Mouse (Mus musculus): ENCODE data around the gene Lrrn4cl. TPM values are rescaled to one million over a fixed set of nuclear protein-coding genes. Genes with fewer than 3 reads are reported as not detected.

The Lrrn4cl gene
- polyA plus RNA-seq, 1 experiment from 2014 or later: 1.6 TPM

Other genes with a start within 250 kb of the Lrrn4cl start
- gene Slc22a6, start 232.7 kb upstream of the Lrrn4cl start, polyA plus RNA-seq (2014; fragmentation: Illumina TruSeq; extraction: RNeasy Lipid Tissue Mini Kit (QIAGEN cat#74804); ENCODE audit: insufficient read depth, low read depth, low replicate concordance): not detected
- gene Chrm1, start 187.0 kb upstream of the Lrrn4cl start, polyA plus RNA-seq (2014; fragmentation: Illumina TruSeq; extraction: RNeasy Lipid Tissue Mini Kit (QIAGEN cat#74804); ENCODE audit: insufficient read depth, low read depth, low replicate concordance): 0.19 TPM
- gene Slc3a2, start 127.4 kb upstream of the Lrrn4cl start, polyA plus RNA-seq (2014; fragmentation: Illumina TruSeq; extraction: RNeasy Lipid Tissue Mini Kit (QIAGEN cat#74804); ENCODE audit: insufficient read depth, low read depth, low replicate concordance): 184 TPM
- 29.3 TPM for gene Wdr74, start 114.9 kb upstream of the Lrrn4cl start, polyA plus RNA-seq (2014; fragmentation: Illumina TruSeq; extraction: RNeasy Lipid Tissue Mini Kit (QIAGEN cat#74804); ENCODE audit: insufficient read depth, low read depth, low replicate concordance)
- gene 1700092M07Rik, start 110.0 kb upstream of the Lrrn4cl start, polyA plus RNA-seq (2014; fragmentation: Illumina TruSeq; extraction: RNeasy Lipid Tissue Mini Kit (QIAGEN cat#74804); ENCODE audit: insufficient read depth, low read depth, low replicate concordance): not detected
- gene Stx5a, start 109.4 kb upstream of the Lrrn4cl start, polyA plus RNA-seq (2014; fragmentation: Illumina TruSeq; extraction: RNeasy Lipid Tissue Mini Kit (QIAGEN cat#74804); ENCODE audit: insufficient read depth, low read depth, low replicate concordance): 52.5 TPM
- gene Nxf1, start 93.7 kb upstream of the Lrrn4cl start, polyA plus RNA-seq (2014; fragmentation: Illumina TruSeq; extraction: RNeasy Lipid Tissue Mini Kit (QIAGEN cat#74804); ENCODE audit: insufficient read depth, low read depth, low replicate concordance): 135 TPM
- 124 TPM for gene Tmem223, start 79.8 kb upstream of the Lrrn4cl start, polyA plus RNA-seq (2014; fragmentation: Illumina TruSeq; extraction: RNeasy Lipid Tissue Mini Kit (QIAGEN cat#74804); ENCODE audit: insufficient read depth, low read depth, low replicate concordance)
- gene Tmem179b, start 76.3 kb upstream of the Lrrn4cl start, polyA plus RNA-seq (2014; fragmentation: Illumina TruSeq; extraction: RNeasy Lipid Tissue Mini Kit (QIAGEN cat#74804); ENCODE audit: insufficient read depth, low read depth, low replicate concordance): 59.3 TPM
- 4.5 TPM for gene Taf6l, start 64.4 kb upstream of the Lrrn4cl start, polyA plus RNA-seq (2014; fragmentation: Illumina TruSeq; extraction: RNeasy Lipid Tissue Mini Kit (QIAGEN cat#74804); ENCODE audit: insufficient read depth, low read depth, low replicate concordance)
- gene Polr2g, start 52.2 kb upstream of the Lrrn4cl start, polyA plus RNA-seq (2014; fragmentation: Illumina TruSeq; extraction: RNeasy Lipid Tissue Mini Kit (QIAGEN cat#74804); ENCODE audit: insufficient read depth, low read depth, low replicate concordance): 97.1 TPM
- 1.6 TPM for gene Zbtb3, start 48.2 kb upstream of the Lrrn4cl start, polyA plus RNA-seq (2014; fragmentation: Illumina TruSeq; extraction: RNeasy Lipid Tissue Mini Kit (QIAGEN cat#74804); ENCODE audit: insufficient read depth, low read depth, low replicate concordance)
- 10.6 TPM for gene Ttc9c, start 31.4 kb upstream of the Lrrn4cl start, polyA plus RNA-seq (2014; fragmentation: Illumina TruSeq; extraction: RNeasy Lipid Tissue Mini Kit (QIAGEN cat#74804); ENCODE audit: insufficient read depth, low read depth, low replicate concordance)
- 37.3 TPM for gene Hnrnpul2, start 30.8 kb upstream of the Lrrn4cl start, polyA plus RNA-seq (2014; fragmentation: Illumina TruSeq; extraction: RNeasy Lipid Tissue Mini Kit (QIAGEN cat#74804); ENCODE audit: insufficient read depth, low read depth, low replicate concordance)
- not detected for gene AC129217.1, start 21.0 kb upstream of the Lrrn4cl start, polyA plus RNA-seq (2014; fragmentation: Illumina TruSeq; extraction: RNeasy Lipid Tissue Mini Kit (QIAGEN cat#74804); ENCODE audit: insufficient read depth, low read depth, low replicate concordance)
- 60.1 TPM for gene Bscl2, start 13.3 kb upstream of the Lrrn4cl start, polyA plus RNA-seq (2014; fragmentation: Illumina TruSeq; extraction: RNeasy Lipid Tissue Mini Kit (QIAGEN cat#74804); ENCODE audit: insufficient read depth, low read depth, low replicate concordance)
- gene Gng3, start 11.6 kb upstream of the Lrrn4cl start, polyA plus RNA-seq (2014; fragmentation: Illumina TruSeq; extraction: RNeasy Lipid Tissue Mini Kit (QIAGEN cat#74804); ENCODE audit: insufficient read depth, low read depth, low replicate concordance): not detected
- 167 TPM for gene Ubxn1, start 20.7 kb downstream of the Lrrn4cl start, polyA plus RNA-seq (2014; fragmentation: Illumina TruSeq; extraction: RNeasy Lipid Tissue Mini Kit (QIAGEN cat#74804); ENCODE audit: insufficient read depth, low read depth, low replicate concordance)
- gene Uqcc3, start 30.2 kb downstream of the Lrrn4cl start, polyA plus RNA-seq (2014; fragmentation: Illumina TruSeq; extraction: RNeasy Lipid Tissue Mini Kit (QIAGEN cat#74804); ENCODE audit: insufficient read depth, low read depth, low replicate concordance): 59.1 TPM
- gene Lbhd1, start 33.0 kb downstream of the Lrrn4cl start, polyA plus RNA-seq (2014; fragmentation: Illumina TruSeq; extraction: RNeasy Lipid Tissue Mini Kit (QIAGEN cat#74804); ENCODE audit: insufficient read depth, low read depth, low replicate concordance): 19.9 TPM
- gene Gm49403, start 33.2 kb downstream of the Lrrn4cl start, polyA plus RNA-seq (2014; fragmentation: Illumina TruSeq; extraction: RNeasy Lipid Tissue Mini Kit (QIAGEN cat#74804); ENCODE audit: insufficient read depth, low read depth, low replicate concordance): not detected
- 54.1 TPM for gene 1810009A15Rik, start 38.1 kb downstream of the Lrrn4cl start, polyA plus RNA-seq (2014; fragmentation: Illumina TruSeq; extraction: RNeasy Lipid Tissue Mini Kit (QIAGEN cat#74804); ENCODE audit: insufficient read depth, low read depth, low replicate concordance)
- not detected for gene Gm49416, start 38.2 kb downstream of the Lrrn4cl start, polyA plus RNA-seq (2014; fragmentation: Illumina TruSeq; extraction: RNeasy Lipid Tissue Mini Kit (QIAGEN cat#74804); ENCODE audit: insufficient read depth, low read depth, low replicate concordance)
- 8.7 TPM for gene Ints5, start 42.2 kb downstream of the Lrrn4cl start, polyA plus RNA-seq (2014; fragmentation: Illumina TruSeq; extraction: RNeasy Lipid Tissue Mini Kit (QIAGEN cat#74804); ENCODE audit: insufficient read depth, low read depth, low replicate concordance)
- gene Ganab, start 47.3 kb downstream of the Lrrn4cl start, polyA plus RNA-seq (2014; fragmentation: Illumina TruSeq; extraction: RNeasy Lipid Tissue Mini Kit (QIAGEN cat#74804); ENCODE audit: insufficient read depth, low read depth, low replicate concordance): 51.6 TPM
- 54.5 TPM for gene B3gat3, start 69.6 kb downstream of the Lrrn4cl start, polyA plus RNA-seq (2014; fragmentation: Illumina TruSeq; extraction: RNeasy Lipid Tissue Mini Kit (QIAGEN cat#74804); ENCODE audit: insufficient read depth, low read depth, low replicate concordance)
- gene Rom1, start 78.6 kb downstream of the Lrrn4cl start, polyA plus RNA-seq (2014; fragmentation: Illumina TruSeq; extraction: RNeasy Lipid Tissue Mini Kit (QIAGEN cat#74804); ENCODE audit: insufficient read depth, low read depth, low replicate concordance): 6.0 TPM
- gene Eml3, start 78.8 kb downstream of the Lrrn4cl start, polyA plus RNA-seq (2014; fragmentation: Illumina TruSeq; extraction: RNeasy Lipid Tissue Mini Kit (QIAGEN cat#74804); ENCODE audit: insufficient read depth, low read depth, low replicate concordance): 17.3 TPM
- gene Mta2, start 91.1 kb downstream of the Lrrn4cl start, polyA plus RNA-seq (2014; fragmentation: Illumina TruSeq; extraction: RNeasy Lipid Tissue Mini Kit (QIAGEN cat#74804); ENCODE audit: insufficient read depth, low read depth, low replicate concordance): 43.6 TPM
- gene Tut1, start 103.1 kb downstream of the Lrrn4cl start, polyA plus RNA-seq (2014; fragmentation: Illumina TruSeq; extraction: RNeasy Lipid Tissue Mini Kit (QIAGEN cat#74804); ENCODE audit: insufficient read depth, low read depth, low replicate concordance): 8.5 TPM
- gene Eef1g, start 116.3 kb downstream of the Lrrn4cl start, polyA plus RNA-seq (2014; fragmentation: Illumina TruSeq; extraction: RNeasy Lipid Tissue Mini Kit (QIAGEN cat#74804); ENCODE audit: insufficient read depth, low read depth, low replicate concordance): 297 TPM
- 67.3 TPM for gene Ahnak, start 138.5 kb downstream of the Lrrn4cl start, polyA plus RNA-seq (2014; fragmentation: Illumina TruSeq; extraction: RNeasy Lipid Tissue Mini Kit (QIAGEN cat#74804); ENCODE audit: insufficient read depth, low read depth, low replicate concordance)
- gene Scgb1a1, start 237.2 kb downstream of the Lrrn4cl start, polyA plus RNA-seq (2014; fragmentation: Illumina TruSeq; extraction: RNeasy Lipid Tissue Mini Kit (QIAGEN cat#74804); ENCODE audit: insufficient read depth, low read depth, low replicate concordance): 187,175 TPM